Mouse (Mus musculus): ENCODE data around the gene Neurl1b.

The Neurl1b gene

DNA sequence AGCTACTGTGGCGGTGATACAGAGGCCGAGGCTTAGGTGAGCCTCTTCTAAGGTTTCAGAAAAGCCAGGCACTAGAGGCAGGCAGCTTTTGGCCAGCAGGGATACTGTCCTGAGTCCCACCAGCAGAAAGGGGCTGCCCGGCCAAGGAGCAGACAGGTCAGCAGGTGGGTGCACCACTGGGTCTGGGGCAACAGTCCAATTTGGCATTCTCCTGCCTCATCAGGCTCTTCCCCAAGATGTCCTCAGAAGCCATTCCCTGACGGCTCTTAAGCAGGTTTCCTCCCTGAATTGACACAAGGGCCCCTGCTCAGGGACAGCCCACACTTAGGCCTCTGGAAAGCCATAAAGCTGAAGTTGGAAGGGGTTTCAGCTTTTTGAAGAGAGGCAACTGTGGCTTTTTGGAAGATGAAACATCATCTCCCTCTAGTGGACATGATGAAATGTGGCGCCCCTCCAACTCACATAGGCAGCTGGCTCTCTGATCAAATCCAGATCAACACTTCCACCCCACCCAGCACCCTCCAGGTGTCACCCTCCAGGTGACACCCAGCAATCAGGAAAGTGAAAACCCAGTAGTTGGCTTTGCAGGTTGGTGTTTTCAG is 37.8 kb downstream of the Neurl1b start:
- peak; percentile 71 for DNase-seq (ENCODE audit: low spot score)

DNA sequence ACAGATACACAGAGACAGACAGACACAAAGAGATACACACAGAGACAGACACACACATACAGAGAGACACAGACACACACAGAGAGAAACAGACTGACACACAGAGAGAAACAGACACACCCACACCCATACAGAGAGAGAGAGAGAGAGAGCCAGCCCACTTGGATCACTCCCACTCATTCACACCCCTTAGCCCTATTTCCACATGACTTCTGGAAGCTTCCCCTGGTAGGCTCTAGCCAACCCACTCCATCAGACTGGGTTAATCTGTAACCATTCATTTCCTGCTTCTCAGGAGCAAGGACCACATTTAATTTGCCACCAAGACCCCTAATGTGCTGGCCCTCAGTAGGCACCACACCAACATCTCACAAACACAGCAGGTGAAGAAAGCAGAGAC is 42.9 kb downstream of the Neurl1b start:
- no peak for DNase-seq (ENCODE audit: low spot score)

GRCm38 (mm10) chr17:26458049-26458448 is 43.4 kb downstream of the Neurl1b start:
- DNase-seq (ENCODE audit: low spot score), result no peak

DNA sequence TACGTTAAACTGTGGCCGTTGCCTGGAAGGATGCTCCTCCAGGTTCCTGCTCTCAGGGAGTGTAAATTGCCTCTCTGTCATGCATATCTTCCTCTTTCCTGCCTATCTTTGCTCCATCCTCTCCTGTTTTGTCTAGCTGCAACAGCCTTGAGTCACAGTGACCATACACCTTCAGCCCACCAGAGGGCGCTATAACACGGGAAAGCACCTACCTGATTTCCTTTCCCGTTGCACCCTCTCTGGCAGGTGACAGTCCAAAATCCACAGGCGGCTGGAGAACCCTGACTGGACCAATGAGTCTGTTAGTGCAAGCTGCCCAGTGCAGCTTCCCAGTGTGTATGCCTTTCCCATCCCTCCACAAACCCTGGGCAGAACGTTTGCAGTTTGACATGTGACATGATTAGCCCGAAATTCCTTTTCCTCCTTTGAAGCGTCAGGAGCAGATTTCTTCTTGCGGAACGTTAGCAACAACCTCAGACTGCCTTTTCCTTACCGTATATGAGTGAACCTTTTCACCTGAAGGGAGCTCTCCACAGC is 48.1 kb downstream of the Neurl1b start:
- DNase-seq (ENCODE audit: low spot score), result peak; percentile 78

- no peak for DNase-seq (ENCODE audit: low spot score)
These were observed 48.8 kb downstream of the Neurl1b start for GRCm38 (mm10) chr17:26463432-26463831.

DNA sequence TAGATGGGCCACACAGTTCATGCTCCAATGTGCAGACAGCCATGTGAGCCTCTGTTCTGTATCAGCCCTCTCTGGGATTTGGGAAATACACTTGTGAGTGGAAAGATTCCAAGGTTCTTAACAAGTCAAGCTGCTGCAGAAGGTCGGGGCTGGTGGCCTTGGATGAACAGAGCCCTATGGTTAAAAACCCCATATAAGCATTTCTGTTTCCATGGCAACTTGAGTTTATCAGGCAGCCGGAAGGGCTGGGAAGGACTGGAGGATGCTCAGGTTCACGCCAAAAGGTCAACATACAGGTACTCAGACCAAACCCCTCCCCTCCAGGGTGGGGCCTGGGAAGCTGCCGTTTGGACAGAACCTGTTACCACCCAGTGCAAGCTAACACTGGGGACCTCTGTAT is 49.4 kb downstream of the Neurl1b start:
- no peak for DNase-seq (ENCODE audit: low spot score)

DNA sequence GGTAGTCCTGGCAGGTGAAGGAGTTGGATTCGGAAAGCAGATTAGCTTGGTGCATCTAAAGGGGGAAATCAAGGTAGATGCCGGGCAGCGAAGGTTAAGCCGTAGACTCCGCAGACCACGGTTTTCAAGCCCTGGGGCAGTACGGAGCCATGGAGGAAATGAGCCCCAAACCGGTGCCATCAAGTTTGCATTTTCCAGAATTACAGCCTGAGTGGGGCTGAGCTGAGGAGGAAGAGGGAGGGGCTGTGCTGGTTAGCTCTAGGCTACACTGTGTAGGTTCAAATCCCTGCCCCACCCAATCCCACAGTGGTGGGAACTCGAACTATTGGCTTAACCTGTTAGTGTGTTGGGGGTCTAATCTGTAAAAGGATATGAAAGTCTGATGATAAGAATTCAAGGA is 49.9 kb downstream of the Neurl1b start:
- no peak for DNase-seq (ENCODE audit: low spot score)

GRCm38 (mm10) chr17:26464972-26465371 is 50.3 kb downstream of the Neurl1b start:
- DNase-seq (ENCODE audit: low spot score), result peak; percentile 92

DNA sequence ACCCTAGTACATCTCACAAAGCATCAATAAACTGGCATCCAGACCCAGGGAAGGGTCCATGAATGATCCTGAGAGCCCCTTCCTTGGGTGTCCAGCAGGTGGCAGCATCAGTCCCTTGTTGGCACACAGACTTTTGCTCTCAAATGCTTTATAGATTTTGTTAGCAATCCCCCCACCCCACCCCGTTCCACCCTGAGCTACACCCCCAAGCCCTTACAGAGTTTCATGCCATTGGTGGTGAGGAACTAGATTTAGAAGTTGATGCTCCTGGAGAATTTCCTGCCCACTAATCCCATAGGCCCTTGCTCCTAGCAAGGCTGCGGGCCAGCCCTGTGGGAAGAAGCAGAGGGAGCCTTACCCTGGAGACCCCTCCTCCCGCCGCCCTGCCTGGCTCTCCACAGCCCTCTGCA is 52.1 kb downstream of the Neurl1b start:
- peak; percentile 83 for DNase-seq (ENCODE audit: low spot score)

DNA sequence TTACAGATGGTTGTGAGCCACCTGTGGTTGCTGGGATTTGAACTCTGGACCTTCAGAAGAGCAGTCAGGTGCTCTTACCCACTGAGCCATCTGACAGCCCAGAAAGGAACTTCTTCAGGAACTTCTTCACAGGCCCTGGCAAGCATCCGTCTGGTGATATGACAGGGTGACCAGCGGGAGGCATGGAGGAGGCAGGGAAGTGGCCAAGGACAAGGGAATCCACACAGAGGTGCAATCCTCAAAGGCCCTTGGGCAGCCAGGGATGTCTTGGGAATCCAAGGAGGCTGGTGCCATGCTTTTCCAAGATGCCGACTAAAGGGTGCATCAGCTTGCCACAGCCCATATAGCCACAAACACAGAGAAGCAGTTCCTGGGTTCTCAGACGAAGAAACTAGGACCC is 53.0 kb downstream of the Neurl1b start:
- no peak for DNase-seq (ENCODE audit: low spot score)

DNA sequence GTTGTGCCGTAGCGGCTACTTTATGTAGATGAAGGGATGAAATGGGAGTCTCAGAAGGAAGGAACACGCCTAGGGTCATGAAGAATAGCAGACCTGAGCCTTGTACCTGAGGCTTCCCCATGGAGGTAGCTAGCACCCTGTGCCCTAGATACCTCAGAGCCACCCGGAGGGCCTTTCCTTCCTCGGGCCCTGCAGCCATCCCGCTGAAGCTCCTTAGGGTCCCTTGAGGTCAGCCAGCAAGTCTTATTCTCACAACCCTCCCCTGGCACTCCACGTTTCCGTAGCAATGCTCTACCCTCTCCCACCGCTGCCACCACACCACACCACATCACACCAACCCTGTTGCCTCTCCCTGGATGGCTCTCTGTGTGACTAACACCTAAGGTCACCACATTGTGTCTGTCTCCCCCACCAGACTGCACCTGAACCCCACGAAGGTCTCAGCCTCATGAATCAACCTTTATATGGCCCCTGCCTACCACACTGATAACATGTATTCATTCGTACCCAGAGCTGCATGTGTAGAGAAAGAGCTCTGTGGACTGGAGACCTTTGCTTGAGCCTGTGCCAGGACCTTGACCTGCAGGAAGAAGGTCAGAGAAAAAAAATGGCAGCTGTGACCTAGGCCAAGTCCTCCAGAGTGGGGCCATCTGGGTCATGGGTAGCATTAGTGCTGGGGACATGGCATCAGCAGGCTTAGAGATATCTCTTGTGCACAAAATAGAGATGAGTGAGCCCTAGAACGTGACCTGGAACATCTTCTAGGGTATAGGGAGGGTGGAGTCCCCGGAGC is 53.7 kb downstream of the Neurl1b start:
- no peak for DNase-seq (ENCODE audit: low spot score)

DNA sequence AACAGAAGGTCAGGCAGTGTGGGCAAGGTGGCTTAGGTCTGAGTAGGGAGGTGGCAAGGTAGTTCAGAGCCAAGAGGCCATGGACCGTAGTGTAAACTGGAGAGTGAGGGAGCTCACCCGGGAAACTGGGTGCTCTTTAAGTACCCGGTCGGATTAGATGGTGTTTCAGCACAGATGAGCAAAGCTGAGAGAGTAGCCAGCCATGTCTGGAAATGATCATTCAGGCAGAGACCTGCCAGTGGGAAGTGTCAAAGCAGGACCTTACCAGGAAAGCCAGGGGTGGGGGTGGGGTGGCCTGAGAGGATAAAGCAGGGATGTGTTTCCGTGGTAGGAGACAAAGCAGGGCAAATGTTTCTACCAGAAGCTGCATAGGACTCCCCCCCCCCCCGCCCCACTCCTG is 62.2 kb downstream of the Neurl1b start:
- DNase-seq (ENCODE audit: low spot score), result no peak

DNA sequence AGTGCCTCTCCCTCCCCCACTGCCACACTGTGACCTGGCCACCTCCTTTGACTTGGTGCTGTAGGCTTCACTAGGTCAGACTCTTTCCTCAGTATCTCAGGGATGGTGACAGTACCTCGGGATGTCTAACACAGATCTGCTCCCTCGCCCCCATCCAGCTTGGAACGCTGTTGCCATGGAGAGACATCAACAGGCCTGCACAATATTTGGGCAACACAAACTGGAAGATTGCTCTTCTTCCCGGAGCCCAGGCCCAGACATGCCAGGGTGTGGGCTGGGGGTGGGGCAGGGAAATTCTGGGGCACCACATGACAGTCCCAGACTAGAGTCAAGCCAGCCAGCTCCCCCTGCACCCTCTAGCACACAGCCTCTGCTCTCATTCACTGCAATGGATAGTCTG is 64.0 kb downstream of the Neurl1b start:
- DNase-seq (ENCODE audit: low spot score), result no peak

DNA sequence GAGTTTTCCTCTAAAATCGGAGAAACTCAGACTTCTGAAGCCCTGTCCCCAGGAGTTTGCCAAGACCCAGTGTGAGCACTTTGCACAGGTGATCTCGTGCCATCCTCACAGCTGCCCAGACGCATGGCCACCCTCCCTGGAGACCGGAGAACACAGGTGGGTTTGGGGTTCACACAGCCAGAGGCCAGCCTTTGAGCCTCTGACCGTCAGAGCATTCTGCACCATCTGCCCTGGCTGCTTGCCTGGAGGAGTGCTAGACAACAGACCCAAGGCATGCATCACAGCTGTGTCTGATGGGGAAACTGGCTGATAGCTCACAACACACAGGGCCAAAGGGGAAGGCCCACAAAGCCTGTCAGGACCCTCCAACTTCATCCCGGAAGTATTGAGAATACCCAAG is 65.0 kb downstream of the Neurl1b start:
- DNase-seq (ENCODE audit: low spot score), result no peak

GRCm38 (mm10) chr17:26480956-26481355 is 66.3 kb downstream of the Neurl1b start:
- no peak for DNase-seq (ENCODE audit: low spot score)

- no peak for DNase-seq (ENCODE audit: low spot score)
These were observed 70.2 kb downstream of the Neurl1b start for GRCm38 (mm10) chr17:26484626-26485421.

DNA sequence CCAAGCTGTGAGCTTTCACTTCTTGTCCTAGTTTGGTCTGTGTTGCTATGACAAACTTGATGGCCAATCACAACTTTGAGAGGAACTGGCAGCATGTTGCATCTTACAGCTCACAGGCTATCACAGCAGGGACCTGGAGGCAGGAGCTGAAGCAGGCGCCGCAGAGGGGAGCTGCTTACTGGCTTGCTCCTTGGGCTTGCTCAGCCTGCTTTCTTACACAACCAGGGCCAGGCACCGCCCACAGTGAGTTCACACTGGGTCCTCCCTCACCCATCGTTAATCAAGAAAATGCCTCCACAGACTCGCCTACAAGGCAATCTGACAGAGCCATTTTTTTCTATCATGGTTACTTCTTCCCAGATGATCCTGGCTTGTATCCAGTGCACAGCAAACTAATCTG is 72.6 kb downstream of the Neurl1b start:
- DNase-seq (ENCODE audit: low spot score), result no peak

DNA sequence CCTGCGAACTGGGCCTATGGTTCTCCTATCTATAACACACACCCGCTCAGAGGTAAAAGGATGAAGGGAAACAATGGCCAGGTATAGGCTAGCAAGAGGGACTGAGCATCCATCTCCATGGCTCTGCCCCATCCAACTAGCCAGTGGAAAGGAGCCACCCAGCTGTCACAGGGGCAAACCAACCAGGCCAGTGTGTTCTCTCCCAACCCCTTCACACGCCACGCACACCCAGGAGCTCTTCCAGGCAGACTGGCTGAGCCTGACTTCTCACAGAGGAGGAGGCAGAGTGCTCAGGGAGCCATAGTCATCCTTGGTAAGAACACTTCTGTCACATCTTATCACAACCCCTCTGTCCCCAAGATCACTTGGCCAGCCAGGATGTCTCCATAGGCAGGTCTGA is 73.3 kb downstream of the Neurl1b start:
- DNase-seq (ENCODE audit: low spot score), result no peak

DNA sequence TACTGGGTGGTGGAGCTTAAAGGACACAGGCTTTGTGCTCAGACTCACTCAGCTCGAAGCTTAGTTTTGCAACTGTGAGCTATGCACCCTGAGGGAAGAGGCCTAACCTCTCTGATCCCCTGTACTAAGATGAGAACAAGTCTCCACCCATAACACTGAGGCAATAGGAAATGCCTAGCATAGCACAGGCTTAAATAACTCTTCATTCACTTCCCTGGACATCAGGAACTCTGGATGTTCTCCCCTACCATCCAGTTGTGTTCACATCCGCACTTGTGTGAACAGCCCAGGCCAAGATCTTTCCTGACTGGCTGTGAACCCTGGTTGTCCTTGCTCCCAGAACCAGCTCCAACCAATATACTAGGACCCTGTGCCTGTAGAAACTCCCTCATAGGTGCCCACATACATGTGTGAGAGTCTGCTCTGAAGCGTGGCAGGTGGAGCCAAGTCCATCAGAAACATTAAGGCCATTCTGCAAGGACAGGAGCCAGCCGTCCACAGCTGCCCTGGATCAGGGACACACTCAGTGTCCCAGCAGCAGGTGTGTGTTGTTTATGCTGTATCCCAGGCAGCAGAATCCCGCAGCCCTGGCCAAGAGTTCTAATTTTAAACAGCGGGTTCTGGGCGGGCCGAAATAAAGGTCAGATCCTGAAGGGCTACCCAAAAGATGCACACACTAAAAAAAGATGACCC is 74.2 kb downstream of the Neurl1b start:
- DNase-seq (ENCODE audit: low spot score), result peak; percentile 72

DNA sequence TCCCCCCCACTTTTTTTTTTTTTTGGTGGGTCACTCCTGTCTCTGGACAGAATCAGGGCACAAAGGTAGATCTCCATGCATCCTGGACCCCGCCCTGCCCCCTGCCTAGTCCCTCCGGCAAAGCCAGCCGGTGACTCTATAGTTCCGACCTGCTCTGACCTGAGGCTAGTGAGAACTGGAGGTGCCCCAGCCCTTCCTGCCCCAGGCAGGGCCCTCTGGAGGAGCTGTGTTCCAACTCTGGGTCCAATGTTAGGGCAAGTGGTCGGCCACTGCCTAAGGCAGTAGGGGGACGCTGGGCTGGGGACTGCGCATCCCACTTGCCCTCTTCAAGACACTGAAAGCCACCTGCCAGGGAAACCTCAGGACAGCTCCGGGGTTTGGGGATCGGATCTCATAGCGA is 75.4 kb downstream of the Neurl1b start:
- DNase-seq (ENCODE audit: low spot score), result no peak

DNA sequence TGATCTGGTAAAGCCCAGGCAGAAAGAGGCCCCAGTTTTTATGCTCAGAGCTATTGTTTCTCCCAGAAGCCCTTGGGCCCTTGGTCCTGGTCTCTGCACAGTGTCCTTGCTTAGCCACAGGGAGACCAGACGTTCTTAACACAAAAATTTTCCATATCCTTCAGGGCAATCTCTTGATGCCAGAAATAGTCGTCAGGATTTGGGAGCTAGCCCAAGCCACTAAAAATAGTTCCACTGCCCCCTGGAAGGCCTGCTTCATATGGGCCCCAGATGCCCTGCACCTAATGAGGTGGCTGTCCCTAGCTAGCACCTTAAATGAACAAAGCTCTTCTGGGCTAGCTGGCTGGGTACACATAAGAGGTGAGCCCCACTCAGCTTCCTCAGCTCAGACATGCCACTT is 76.3 kb downstream of the Neurl1b start:
- DNase-seq (ENCODE audit: low spot score), result no peak

DNA sequence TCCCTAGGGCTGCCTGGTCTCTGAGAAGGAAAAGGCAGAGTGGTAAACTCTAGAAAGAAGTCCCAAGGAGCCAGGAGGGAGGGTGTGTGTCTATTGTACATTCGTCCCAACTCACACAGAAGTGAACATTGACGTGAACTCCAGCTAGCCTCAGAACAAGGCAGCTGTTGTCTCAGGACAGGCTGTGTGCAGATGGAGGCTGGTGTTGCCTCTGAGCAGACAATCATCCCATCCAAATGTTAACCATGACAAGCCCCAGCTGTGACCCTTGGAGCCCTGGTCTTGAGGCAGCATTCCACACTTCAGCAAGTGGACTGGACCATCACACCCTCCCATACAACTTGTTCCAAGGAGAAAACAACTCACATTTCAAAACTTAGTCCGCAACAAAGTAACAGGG is 77.6 kb downstream of the Neurl1b start:
- DNase-seq (ENCODE audit: low spot score), result peak; percentile 74

Data from lung, postnatal 25 days (tissue).